Mouse (Mus musculus) mature B cell (primary cell): ENCODE measurements around the gene Trmt5.

Source experiments
- in situ Hi-C: fragments of 300-500 bp; cut with MboI; formaldehyde crosslinking; loops from 2 replicates; pipeline ENCODE4 v1.14.3; 2019

The Trmt5 gene

GRCm38 (mm10) chr12:73286287-73287092 is at the start of gene Trmt5, which contains the start of gene Slc38a6:
Trmt5 (minus strand) TSS chr12:73286710.
Slc38a6 (plus strand) TSS chr12:73286779.
- in situ Hi-C loops, result no loop called here

- in situ Hi-C loops, result no loop called here
Measured at GRCm38 (mm10) chr12:73334051-73334551, 47.6 kb upstream of the Trmt5 start.

- in situ Hi-C loops, result no loop called here
Measured at GRCm38 (mm10) chr12:73332701-73333100, 46.2 kb upstream of the Trmt5 start.

- in situ Hi-C loops, result no loop called here
Measured at GRCm38 (mm10) chr12:73330236-73330635, 43.7 kb upstream of the Trmt5 start.

- in situ Hi-C loops, result no loop called here
Measured at GRCm38 (mm10) chr12:73328448-73329167, 42.1 kb upstream of the Trmt5 start.

GRCm38 (mm10) chr12:73327381-73327780 is 40.9 kb upstream of the Trmt5 start:
- in situ Hi-C loops, result no loop called here

GRCm38 (mm10) chr12:73325617-73326016 is 39.1 kb upstream of the Trmt5 start:
- in situ Hi-C loops, result no loop called here

GRCm38 (mm10) chr12:73325181-73325580 is 38.7 kb upstream of the Trmt5 start:
- in situ Hi-C loops, result no loop called here

GRCm38 (mm10) chr12:73324742-73325141 is 38.2 kb upstream of the Trmt5 start:
- in situ Hi-C loops, result no loop called here

- in situ Hi-C loops, result no loop called here
Measured at GRCm38 (mm10) chr12:73324180-73324586, 37.7 kb upstream of the Trmt5 start.

GRCm38 (mm10) chr12:73317706-73318686 is 31.5 kb upstream of the Trmt5 start:
- in situ Hi-C loops, result no loop called here

GRCm38 (mm10) chr12:73308711-73309110 is 22.2 kb upstream of the Trmt5 start:
- in situ Hi-C loops, result no loop called here

GRCm38 (mm10) chr12:73307750-73308149 is 21.2 kb upstream of the Trmt5 start:
- in situ Hi-C loops, result no loop called here

GRCm38 (mm10) chr12:73304636-73305035 is 18.1 kb upstream of the Trmt5 start:
- in situ Hi-C loops, result no loop called here

GRCm38 (mm10) chr12:73300531-73300930 is 14.0 kb upstream of the Trmt5 start:
- in situ Hi-C loops, result no loop called here

- in situ Hi-C loops, result no loop called here
Measured at GRCm38 (mm10) chr12:73298621-73299020, 12.1 kb upstream of the Trmt5 start.

GRCm38 (mm10) chr12:73295505-73296140 is 9.1 kb upstream of the Trmt5 start:
- in situ Hi-C loops, result no loop called here

GRCm38 (mm10) chr12:73294884-73295283 is 8.4 kb upstream of the Trmt5 start:
- in situ Hi-C loops, result no loop called here

GRCm38 (mm10) chr12:73288626-73289025 is 2.1 kb upstream of the Trmt5 start:
- in situ Hi-C loops, result no loop called here

GRCm38 (mm10) chr12:73287609-73288008 is 1.1 kb upstream of the Trmt5 start:
- in situ Hi-C loops, result no loop called here

GRCm38 (mm10) chr12:73274921-73275320 is 11.6 kb downstream of the Trmt5 start:
- in situ Hi-C loops, result no loop called here
